Mouse (Mus musculus): ENCODE results near the gene Ccdc22.

Gene Ccdc22

DNA sequence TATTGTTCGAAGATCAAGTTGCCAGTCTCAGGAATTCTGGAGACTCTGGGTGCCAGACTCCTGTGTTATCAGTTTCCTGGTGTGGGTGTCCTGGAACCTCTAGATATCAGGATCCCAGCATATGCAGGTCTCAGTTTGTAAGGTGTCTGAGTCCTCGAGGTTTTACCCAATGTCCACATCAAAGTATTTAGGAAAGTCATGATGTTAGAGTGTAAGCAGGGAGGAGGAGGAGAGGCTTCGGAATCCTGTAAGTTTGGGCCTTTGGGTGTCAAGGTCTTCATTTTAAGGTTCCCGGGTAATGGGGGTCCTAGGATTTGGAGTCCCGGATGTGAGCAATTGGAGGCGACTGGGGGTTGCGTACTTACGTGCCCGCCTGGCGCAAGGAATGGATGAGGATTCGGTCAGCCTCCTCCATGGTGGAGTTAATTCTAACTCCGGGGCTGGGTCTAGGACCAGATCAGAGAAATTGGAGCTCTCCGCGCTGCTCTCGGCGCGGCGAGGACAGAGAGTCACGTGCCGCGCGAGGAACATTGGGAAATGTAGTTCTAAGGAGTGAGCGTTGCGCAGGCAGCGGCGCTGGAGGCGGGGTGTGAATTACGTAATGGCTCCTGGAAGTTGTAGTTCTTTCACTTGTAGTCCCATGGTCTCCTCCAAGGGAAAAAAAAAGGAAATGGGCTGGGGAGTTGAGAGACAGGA lies at the start of gene Ccdc22:
Gene Ccdc22, minus strand, starts transcription at position 639 of the 696 bp plus-strand sequence.
- peak; percentile 58 for DNase-seq (ENCODE audit: low read depth)

- DNase-seq (ENCODE audit: low read depth), result peak; percentile 59
These were observed 43.5 kb upstream of the Ccdc22 start for GRCm38 (mm10) chrX:7648671-7649304.

GRCm38 (mm10) chrX:7645349-7645748 lies 40.0 kb upstream of the Ccdc22 start:
- DNase-seq (ENCODE audit: low read depth), result peak; percentile 69

GRCm38 (mm10) chrX:7640785-7641184 lies 35.5 kb upstream of the Ccdc22 start:
- DNase-seq (ENCODE audit: low read depth), result no peak

DNA sequence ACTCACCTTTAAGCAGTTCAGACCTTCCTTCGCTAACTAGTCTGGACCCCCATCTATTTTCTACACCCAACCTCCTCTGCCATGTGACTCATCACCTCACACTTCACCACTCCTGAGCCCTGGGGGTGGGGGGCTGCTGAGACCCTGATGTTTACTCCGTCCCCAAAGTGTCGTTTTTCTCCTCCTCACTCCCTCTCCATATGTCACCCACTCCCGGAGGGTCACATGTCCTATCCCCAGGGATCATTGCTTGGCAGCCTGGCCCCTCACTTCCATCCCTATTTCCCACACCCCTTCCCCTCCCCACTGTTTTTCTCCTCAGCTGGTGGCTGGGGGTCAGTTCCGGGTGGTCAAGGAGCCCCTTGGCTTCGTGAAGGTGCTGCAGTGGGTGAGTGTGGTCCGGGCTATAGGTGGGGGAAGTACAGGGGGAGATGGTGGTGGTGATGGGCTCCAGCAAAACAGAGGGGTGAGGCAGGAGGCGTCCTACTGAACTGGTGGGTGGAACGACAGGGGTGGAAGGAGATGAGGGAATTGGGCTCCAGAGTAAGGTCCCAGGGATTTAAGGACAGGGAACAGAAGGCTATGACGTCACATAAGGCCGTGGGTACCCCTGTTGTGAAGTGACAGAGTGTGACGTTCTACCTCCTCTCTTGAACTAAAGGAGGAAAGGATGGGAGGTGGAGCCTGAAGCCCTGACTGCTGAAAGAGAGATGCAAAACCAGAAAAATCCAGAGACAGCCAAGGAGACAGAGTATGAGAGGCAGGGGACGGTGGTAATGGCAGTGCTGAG lies 34.4 kb upstream of the Ccdc22 start:
- no peak for DNase-seq (ENCODE audit: low read depth)

- peak; percentile 58 for DNase-seq (ENCODE audit: low read depth)
These were observed 33.2 kb upstream of the Ccdc22 start, which contains the start of gene Syp for GRCm38 (mm10) chrX:7638401-7639091. Syp (plus strand) TSS chrX:7638471.

- DNase-seq (ENCODE audit: low read depth), result no peak
These were observed 29.8 kb upstream of the Ccdc22 start for GRCm38 (mm10) chrX:7635101-7635500.

- no peak for DNase-seq (ENCODE audit: low read depth)
These were observed 27.2 kb upstream of the Ccdc22 start for GRCm38 (mm10) chrX:7632560-7632959.

GRCm38 (mm10) chrX:7617889-7618551 lies 12.7 kb upstream of the Ccdc22 start:
- no peak for DNase-seq (ENCODE audit: low read depth)

DNA sequence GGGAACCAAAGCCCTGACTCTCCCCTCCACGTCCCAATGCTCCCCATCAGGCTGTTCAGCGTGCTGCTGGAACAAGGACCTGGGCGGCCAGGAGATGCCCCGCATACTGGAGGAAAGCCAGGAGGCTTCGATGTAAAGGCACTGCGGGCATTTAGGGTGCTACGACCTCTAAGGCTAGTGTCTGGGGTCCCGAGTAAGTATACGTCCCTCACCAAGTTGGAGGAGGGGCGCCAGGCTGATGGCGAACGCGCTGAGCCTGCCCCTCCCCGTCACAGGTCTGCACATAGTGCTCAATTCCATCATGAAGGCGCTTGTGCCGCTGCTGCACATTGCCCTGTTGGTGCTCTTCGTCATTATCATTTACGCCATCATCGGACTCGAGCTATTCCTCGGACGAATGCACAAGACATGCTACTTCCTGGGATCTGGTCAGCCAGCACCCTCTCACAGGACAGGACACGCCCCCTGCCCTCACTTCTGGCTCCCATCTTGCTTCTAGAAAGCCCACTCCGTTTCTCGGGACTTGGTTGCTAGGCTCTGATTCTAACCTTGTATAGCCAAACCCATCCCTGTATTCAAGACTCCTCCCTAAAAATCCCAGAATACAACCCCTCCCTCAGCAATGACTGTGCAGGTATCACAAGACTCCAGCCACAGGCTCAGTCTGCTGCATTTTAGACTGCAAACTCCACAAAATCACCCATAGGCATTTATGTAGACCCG lies 5.4 kb upstream of the Ccdc22 start:
- no peak for DNase-seq (ENCODE audit: low read depth)

- no peak for DNase-seq (ENCODE audit: low read depth)
These were observed 4.7 kb upstream of the Ccdc22 start for GRCm38 (mm10) chrX:7610035-7610434.

DNA sequence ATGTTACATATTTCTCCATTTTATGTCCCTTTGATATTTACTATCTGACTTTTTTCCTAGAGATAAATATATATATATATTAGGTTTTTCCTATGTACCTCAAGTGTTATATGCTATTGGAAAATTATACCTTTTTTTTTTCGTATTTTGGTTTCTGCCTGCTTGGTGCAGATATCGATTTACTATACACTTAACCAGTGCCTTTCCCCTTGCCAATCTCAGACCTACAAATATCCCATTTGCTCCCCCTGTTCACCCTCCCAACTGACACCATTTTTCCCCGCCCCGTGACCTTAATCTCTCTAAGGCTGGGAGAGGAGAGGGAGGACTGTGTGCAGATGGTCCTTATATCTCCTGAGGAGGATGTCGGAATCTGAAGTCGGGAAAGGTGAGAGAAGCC lies 1.5 kb upstream of the Ccdc22 start, which contains the start of gene Cacna1f:
Gene Cacna1f, plus strand, starts transcription at position 301 of the 400 bp plus-strand sequence.
- no peak for DNase-seq (ENCODE audit: low read depth)

DNA sequence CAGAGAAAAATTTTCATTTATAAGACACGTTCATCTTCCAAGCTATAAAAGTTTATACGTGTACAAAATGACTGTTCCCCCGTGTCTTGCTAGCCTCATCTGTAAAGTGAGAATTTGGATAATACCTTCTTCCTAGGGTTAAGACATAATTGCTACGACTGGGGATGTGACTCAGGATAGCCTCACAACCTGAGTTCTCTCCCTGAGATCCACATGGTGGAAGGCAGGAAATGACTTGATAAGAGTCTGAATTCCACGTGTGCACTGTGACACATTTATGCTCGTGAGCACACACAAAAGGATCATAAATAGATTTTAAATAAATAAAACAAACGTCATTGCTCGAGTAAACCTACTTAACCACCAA lies 241 bp upstream of the Ccdc22 start:
- no peak for DNase-seq (ENCODE audit: low read depth)

DNA sequence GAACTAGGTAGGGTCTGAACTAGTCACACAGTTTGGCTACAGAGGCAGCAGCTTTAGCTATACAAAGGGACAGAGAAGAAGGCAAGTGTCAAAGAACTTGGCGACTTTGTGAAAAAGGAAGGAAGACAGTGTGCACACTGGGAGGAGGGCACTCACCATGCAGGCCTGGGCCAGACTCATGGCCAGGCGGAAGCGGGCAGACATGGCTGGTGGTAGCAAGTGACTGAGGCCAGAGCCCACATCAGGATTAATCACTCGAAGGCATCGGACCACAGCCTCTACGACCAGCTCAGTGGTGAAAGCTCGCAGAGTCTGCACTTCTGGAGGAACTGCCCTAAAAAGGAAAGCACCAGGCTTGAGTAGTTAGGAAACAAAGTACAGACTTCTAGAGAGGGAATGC lies 1.3 kb downstream of the Ccdc22 start:
- no peak for DNase-seq (ENCODE audit: low read depth)

GRCm38 (mm10) chrX:7595371-7595770 lies 9.9 kb downstream of the Ccdc22 start:
- DNase-seq (ENCODE audit: low read depth), result no peak

- DNase-seq (ENCODE audit: low read depth), result no peak
These were observed 19.0 kb downstream of the Ccdc22 start for GRCm38 (mm10) chrX:7586356-7586755.

- no peak for DNase-seq (ENCODE audit: low read depth)
These were observed 21.4 kb downstream of the Ccdc22 start for GRCm38 (mm10) chrX:7583881-7584280.

- no peak for DNase-seq (ENCODE audit: low read depth)
These were observed 24.2 kb downstream of the Ccdc22 start for GRCm38 (mm10) chrX:7581151-7581550.

- no peak for DNase-seq (ENCODE audit: low read depth)
These were observed 30.5 kb downstream of the Ccdc22 start for GRCm38 (mm10) chrX:7574885-7575231.

GRCm38 (mm10) chrX:7574087-7574884 lies 31.0 kb downstream of the Ccdc22 start, which contains the start of gene Ppp1r3f:
Ppp1r3f (minus strand) TSS chrX:7574283.
- DNase-seq (ENCODE audit: low read depth), result peak; percentile 79

All from c-Kit-positive CD71-negative TER-119-negative erythroid progenitor cells, embryonic 14.5 days (primary cell).